Mouse (Mus musculus): ENCODE measurements around the gene Srgap3. TPM values are rescaled to one million over a fixed set of nuclear protein-coding genes. Genes with fewer than 3 reads are reported as not detected.

The Srgap3 gene
- polyA plus RNA-seq, 1 experiment from 2014 or later: 0.35 TPM

- Histone ChIP-seq H3K4me3 (ENCODE audit: low read depth, low read length) (no peak overlapping the region), H3K4me2 (replicated peaks; ENCODE audit: low read depth, low read length) (0 out of 2 replicates have a peak overlapping the region, but pooled peaks have one; percentile 3), H3K36me3 (ENCODE audit: insufficient read depth, low read length) (no peaks in the 10 kb centered on the region), H3K27me3 (replicated peaks; ENCODE audit: insufficient read depth, low read length) (no peaks in the 10 kb centered on the region), H3K9ac (replicated peaks; ENCODE audit: low read depth) (no peak overlapping the region), H3K27ac (ENCODE audit: low read length) (no peak overlapping the region), H3K9me3 (ENCODE audit: low read length) (no peaks in the 10 kb centered on the region), H3K4me1 (ENCODE audit: insufficient read depth, low read depth, low read length) (no peaks in the 10 kb centered on the region)
- no peak for TF ChIP-seq EP300 (IDR thresholded peaks at IDR 0.05)
- TF ChIP-seq CTCF (IDR thresholded peaks at IDR 0.05): no peak
- DNase-seq (ENCODE audit: low spot score): no peak
- no peak for ATAC-seq
- 76% methylated on average over 6 of the region's 6 CpGs for WGBS
Observed at GRCm38 (mm10) chr6:112929291-112929984, 17.6 kb downstream of the Srgap3 start.

- H3K4me1 ChIP-seq (ENCODE audit: insufficient read depth, low read depth, low read length): no peaks in the 10 kb centered on the region
- H3K4me3 ChIP-seq (ENCODE audit: low read depth, low read length): no peak overlapping the region
- DNase-seq (ENCODE audit: low spot score): no peak
- H3K9ac ChIP-seq (replicated peaks; ENCODE audit: low read depth): no peak overlapping the region
- no peak for TF ChIP-seq EP300 (IDR thresholded peaks at IDR 0.05)
- TF ChIP-seq CTCF (IDR thresholded peaks at IDR 0.05): no peak
- H3K36me3 ChIP-seq (ENCODE audit: insufficient read depth, low read length): no peaks in the 10 kb centered on the region
- 66% methylated on average over 6 of the region's 6 CpGs for WGBS
- H3K27me3 ChIP-seq (replicated peaks; ENCODE audit: insufficient read depth, low read length): no peaks in the 10 kb centered on the region
- ATAC-seq: no peak
- no peaks in the 10 kb centered on the region for H3K9me3 ChIP-seq (ENCODE audit: low read length)
- H3K4me2 ChIP-seq (replicated peaks; ENCODE audit: low read depth, low read length): no peak overlapping the region
- no peak overlapping the region for H3K27ac ChIP-seq (ENCODE audit: low read length)
Observed at GRCm38 (mm10) chr6:112928841-112929240, 18.2 kb downstream of the Srgap3 start.

- H3K4me3 ChIP-seq (ENCODE audit: low read depth, low read length): no peak overlapping the region
- H3K4me1 ChIP-seq (ENCODE audit: insufficient read depth, low read depth, low read length): no peaks in the 10 kb centered on the region
- no peaks in the 10 kb centered on the region for H3K36me3 ChIP-seq (ENCODE audit: insufficient read depth, low read length)
- no peaks in the 10 kb centered on the region for H3K9me3 ChIP-seq (ENCODE audit: low read length)
- ATAC-seq: no peak
- no peaks in the 10 kb centered on the region for H3K27me3 ChIP-seq (replicated peaks; ENCODE audit: insufficient read depth, low read length)
- DNase-seq (ENCODE audit: low spot score): no peak
- H3K4me2 ChIP-seq (replicated peaks; ENCODE audit: low read depth, low read length): no peak overlapping the region
- no peak overlapping the region for H3K27ac ChIP-seq (ENCODE audit: low read length)
- H3K9ac ChIP-seq (replicated peaks; ENCODE audit: low read depth): no peak overlapping the region
- WGBS: 79% methylated on average over 5 of the region's 5 CpGs
- no peak for TF ChIP-seq EP300 (IDR thresholded peaks at IDR 0.05)
Observed at GRCm38 (mm10) chr6:112927341-112927740, 19.7 kb downstream of the Srgap3 start.

GRCm38 (mm10) chr6:112926011-112926410 lies 21.1 kb downstream of the Srgap3 start:
- ATAC-seq (no peak), DNase-seq (ENCODE audit: low spot score) (no peak)
- Histone ChIP-seq H3K9me3 (ENCODE audit: low read length) (no peaks in the 10 kb centered on the region), H3K27ac (ENCODE audit: low read length) (no peak overlapping the region), H3K4me1 (ENCODE audit: insufficient read depth, low read depth, low read length) (no peaks in the 10 kb centered on the region), H3K36me3 (ENCODE audit: insufficient read depth, low read length) (no peaks in the 10 kb centered on the region), H3K9ac (replicated peaks; ENCODE audit: low read depth) (no peak overlapping the region), H3K27me3 (replicated peaks; ENCODE audit: insufficient read depth, low read length) (no peaks in the 10 kb centered on the region), H3K4me3 (ENCODE audit: low read depth, low read length) (no peak overlapping the region), H3K4me2 (replicated peaks; ENCODE audit: low read depth, low read length) (no peak overlapping the region)
- TF ChIP-seq CTCF (IDR thresholded peaks at IDR 0.05): no peak
- TF ChIP-seq EP300 (IDR thresholded peaks at IDR 0.05): no peak
- WGBS: 66% methylated on average over 5 of the region's 5 CpGs

- H3K4me3 ChIP-seq (ENCODE audit: low read depth, low read length): no peak overlapping the region
- no peaks in the 10 kb centered on the region for H3K36me3 ChIP-seq (ENCODE audit: insufficient read depth, low read length)
- H3K9me3 ChIP-seq (ENCODE audit: low read length): no peaks in the 10 kb centered on the region
- 41% methylated on average over 11 of the region's 11 CpGs for WGBS
- no peak overlapping the region for H3K4me2 ChIP-seq (replicated peaks; ENCODE audit: low read depth, low read length)
- no peak overlapping the region for H3K27ac ChIP-seq (ENCODE audit: low read length)
- H3K27me3 ChIP-seq (replicated peaks; ENCODE audit: insufficient read depth, low read length): no peaks in the 10 kb centered on the region
- peak; percentile 43 for DNase-seq (ENCODE audit: low spot score)
- TF ChIP-seq EP300 (IDR thresholded peaks at IDR 0.05): no peak
- 0 out of 2 replicates have a peak, but pooled peaks have one; percentile 19 for ATAC-seq
- H3K9ac ChIP-seq (replicated peaks; ENCODE audit: low read depth): no peak overlapping the region
- no peaks in the 10 kb centered on the region for H3K4me1 ChIP-seq (ENCODE audit: insufficient read depth, low read depth, low read length)
Observed at GRCm38 (mm10) chr6:112925234-112925975, 21.7 kb downstream of the Srgap3 start.

GRCm38 (mm10) chr6:112924606-112925141 lies 22.4 kb downstream of the Srgap3 start:
- Histone ChIP-seq H3K27me3 (replicated peaks; ENCODE audit: insufficient read depth, low read length) (no peaks in the 10 kb centered on the region), H3K27ac (ENCODE audit: low read length) (no peak overlapping the region), H3K36me3 (ENCODE audit: insufficient read depth, low read length) (no peaks in the 10 kb centered on the region), H3K4me3 (ENCODE audit: low read depth, low read length) (no peak overlapping the region), H3K9ac (replicated peaks; ENCODE audit: low read depth) (no peak overlapping the region), H3K4me2 (replicated peaks; ENCODE audit: low read depth, low read length) (no peak overlapping the region), H3K4me1 (ENCODE audit: insufficient read depth, low read depth, low read length) (no peaks in the 10 kb centered on the region), H3K9me3 (ENCODE audit: low read length) (no peaks in the 10 kb centered on the region)
- 62% methylated on average over 13 of the region's 13 CpGs for WGBS
- DNase-seq (ENCODE audit: low spot score) (no peak), ATAC-seq (no peak)
- TF ChIP-seq EP300 (IDR thresholded peaks at IDR 0.05) (no peak), CTCF (IDR thresholded peaks at IDR 0.05) (no peak)

Data from lung, postnatal 0 days (tissue).